Mouse (Mus musculus): ENCODE results near the gene Fam118a. TPM values are rescaled to one million over a fixed set of nuclear protein-coding genes. Genes with fewer than 3 reads are reported as not detected.

Gene Fam118a
- 53.4 TPM for polyA plus RNA-seq (2017; shearing (Covaris generic))

DNA sequence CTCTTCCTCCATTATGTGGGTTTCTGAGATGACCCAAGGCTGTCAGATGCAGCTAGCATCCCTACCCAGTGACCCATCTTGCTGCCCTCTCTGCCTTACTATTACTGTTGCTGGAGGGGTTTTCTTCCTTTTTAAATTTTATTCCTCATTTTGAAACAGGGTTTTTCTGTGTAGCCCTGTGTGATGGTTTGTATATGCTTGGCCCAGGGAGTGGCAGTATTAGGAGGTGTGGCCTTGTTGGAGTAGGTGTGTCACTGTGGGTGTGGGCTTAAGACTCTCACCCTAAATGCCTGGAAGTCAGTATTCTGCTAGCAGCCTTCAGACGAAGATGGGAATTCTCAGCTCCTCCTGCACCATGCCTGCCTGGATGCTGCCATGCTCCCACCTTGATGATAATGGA, at the start of gene Fam118a:
TSS of gene Fam118a (plus strand) at position 301 of the 400 bp plus-strand sequence.

DNA sequence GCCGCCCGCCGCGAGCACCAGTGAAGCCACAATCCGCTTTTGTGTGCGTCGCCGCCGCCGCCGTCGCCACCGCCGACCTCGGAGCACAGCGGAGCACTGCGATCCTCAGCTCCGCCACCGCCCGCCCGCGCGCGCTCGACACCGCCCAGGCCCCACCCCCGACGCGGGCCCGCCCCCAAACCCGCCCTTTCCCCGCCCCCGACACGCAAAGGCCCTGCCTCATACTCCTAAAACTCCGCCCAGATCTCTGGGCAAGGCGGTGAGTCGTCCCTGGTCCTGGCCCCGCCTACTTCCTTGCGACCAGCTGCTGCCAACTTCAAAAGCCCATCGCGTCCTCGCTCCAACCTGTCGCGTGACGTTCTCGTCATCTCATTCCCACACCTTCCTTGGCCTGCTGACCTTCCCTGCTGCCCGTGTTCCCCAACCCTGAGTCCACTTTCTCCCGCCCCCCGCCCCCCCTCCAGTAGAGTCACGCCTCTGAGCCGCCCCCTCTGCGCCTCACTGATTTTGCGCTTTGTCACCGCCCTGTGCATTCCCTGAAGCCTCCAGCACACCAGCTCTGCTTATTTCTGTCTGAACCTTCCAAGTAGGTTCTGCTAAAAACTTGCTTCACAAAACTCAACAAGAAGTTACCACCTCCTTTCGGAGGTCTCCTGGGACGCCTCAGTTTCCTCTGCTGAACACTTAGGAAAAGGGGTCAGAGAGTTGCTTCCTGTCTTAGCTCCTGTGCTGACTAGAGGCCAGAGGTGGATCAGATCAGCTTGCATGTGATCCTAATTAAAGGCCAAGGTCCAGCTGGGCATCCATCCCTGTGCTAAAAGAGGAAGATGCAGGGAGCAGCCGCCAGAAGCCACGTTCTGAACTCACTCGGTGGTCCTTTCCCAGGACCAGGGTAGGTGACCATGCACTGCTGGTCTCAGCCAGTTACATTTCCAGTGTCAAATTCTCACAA, 40.6 kb upstream of the Fam118a start, which contains the start of gene 5031439G07Rik:
TSS of gene 5031439G07Rik (minus strand) at position 678 of the 952 bp plus-strand sequence.

DNA sequence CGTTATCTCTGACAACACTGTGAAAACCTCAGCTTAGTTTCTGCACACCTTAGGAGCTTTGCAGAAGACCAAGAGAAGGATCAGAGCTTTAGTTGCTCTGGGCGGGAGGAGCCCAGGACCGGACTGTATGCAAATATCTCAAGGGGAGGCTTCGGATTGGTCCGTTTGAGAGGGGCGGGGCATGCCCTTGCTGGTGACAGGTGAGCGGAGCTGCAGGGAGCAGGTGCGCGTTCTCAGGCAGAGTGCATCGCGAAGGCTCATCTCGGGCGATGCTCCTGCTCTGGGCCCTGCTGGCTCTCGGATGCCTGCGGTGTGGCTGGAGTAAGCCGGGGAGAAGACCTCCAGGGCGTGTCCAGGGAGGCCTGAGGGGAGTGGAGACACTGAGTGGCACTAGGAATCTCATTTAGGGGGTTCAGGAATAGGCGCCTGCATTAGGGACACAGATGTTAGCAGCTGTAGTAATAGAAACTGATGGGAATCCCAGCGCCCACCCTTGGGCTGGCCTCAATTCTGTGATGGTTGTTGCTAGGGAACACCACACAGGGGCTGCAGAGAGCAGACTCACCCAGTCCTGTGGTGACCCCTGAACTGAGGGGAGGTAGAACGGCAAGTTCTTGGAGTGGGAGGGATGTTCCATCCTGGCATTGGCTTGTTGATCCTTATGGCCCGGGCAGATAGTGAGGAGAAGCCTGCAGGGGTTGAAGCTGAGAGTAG, 11.6 kb upstream of the Fam118a start, which contains the start of gene Upk3a:
TSS of gene Upk3a (plus strand) at position 191 of the 714 bp plus-strand sequence.

Other genes with a start within 250 kb of the Fam118a start
- 1.4 TPM for gene Phf21b, start 172.9 kb upstream of the Fam118a start, polyA plus RNA-seq (2017; shearing (Covaris generic))
- gene Gm29666, start 108.9 kb upstream of the Fam118a start, polyA plus RNA-seq (2017; shearing (Covaris generic)), result 0.26 TPM
- 50.5 TPM for gene Nup50, start 105.5 kb upstream of the Fam118a start, polyA plus RNA-seq (2017; shearing (Covaris generic))
- gene 5031439G07Rik, start 40.4 kb upstream of the Fam118a start, polyA plus RNA-seq (2017; shearing (Covaris generic)), result 15.3 TPM
- gene Upk3a, start 11.8 kb upstream of the Fam118a start, polyA plus RNA-seq (2017; shearing (Covaris generic)), result not detected
- gene Smc1b, start 103.0 kb downstream of the Fam118a start, polyA plus RNA-seq (2017; shearing (Covaris generic)), result 0.05 TPM
- gene Ribc2, start 103.1 kb downstream of the Fam118a start, polyA plus RNA-seq (2017; shearing (Covaris generic)), result not detected
- gene Fbln1, start 177.0 kb downstream of the Fam118a start, polyA plus RNA-seq (2017; shearing (Covaris generic)), result 0.73 TPM